Mouse (Mus musculus) hindlimb bud, embryonic 11.5 days (tissue): ENCODE data around the gene Eif2b4.

Experiments
- DNase-seq: peaks from one replicate; pipeline ENCODE4 v3.0.0-alpha.2; 2012; ENCODE audit warnings: low read depth, low spot score; ENCODE audit errors: extremely low spot score

Gene Eif2b4

DNA sequence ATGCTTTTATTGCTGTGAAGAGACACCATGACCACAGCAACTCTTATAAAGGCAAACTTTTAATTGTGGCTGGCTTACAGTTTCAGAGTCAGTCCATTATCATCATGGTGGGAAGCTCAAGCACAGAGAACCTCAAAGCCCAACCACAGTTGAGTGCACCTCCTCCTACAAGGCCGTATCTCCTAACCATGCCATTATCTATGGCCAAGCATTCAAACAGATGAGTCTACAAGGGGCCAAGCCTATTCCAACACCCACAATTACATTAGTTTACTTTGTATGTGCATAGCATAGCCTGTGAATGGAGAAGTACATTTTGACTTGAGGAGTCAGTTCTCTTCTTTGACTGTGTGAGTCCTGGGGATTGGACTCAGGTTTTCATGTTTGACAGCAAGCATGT lies 28.4 kb downstream of the Eif2b4 start:
- no peak for DNase-seq

DNA sequence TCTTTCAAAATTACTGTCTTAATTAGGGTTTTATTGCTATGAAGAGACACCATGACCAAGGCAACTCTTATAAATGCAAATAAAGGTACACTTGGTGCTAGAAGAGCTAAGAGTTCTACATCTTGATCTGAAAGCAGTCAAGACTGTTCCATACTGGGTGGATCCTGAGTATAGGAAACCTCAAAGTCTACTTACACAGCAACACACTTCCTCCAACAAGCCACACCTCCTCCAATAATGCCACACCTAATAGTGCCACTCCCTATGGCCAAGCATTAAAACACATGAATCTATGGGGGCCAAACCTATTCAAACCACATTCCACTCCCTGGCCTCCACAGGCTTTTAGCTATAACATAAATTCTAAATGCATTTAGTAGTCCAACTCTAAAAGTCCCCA lies 30.8 kb downstream of the Eif2b4 start:
- DNase-seq = no peak

- peak; percentile 31 for DNase-seq
Observed at GRCm38 (mm10) chr5:31154152-31154553, 39.1 kb downstream of the Eif2b4 start, which contains the start of gene Mpv17. TSS of gene Mpv17 (minus strand) at chr5:31154251.

GRCm38 (mm10) chr5:31153516-31154151 lies 39.6 kb downstream of the Eif2b4 start:
- no peak for DNase-seq

DNA sequence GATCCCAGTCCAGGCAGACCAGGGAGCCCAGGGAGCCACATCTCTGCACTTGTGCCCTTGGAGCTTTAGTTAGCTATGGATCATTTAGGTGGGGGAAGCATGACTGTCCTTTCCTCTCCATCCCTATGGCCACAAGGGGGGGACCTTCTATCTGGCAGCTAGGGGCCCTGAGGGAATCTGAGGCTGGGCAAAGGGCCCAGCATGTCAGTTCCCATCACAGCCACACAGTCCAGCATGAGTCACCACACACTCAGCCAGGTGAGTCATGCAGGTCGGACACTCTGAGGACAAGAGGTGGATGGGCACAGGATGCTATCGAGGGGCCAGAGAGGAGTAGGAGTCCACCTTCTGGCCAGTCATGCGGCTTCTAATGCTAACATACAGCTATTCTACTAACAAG lies 41.5 kb downstream of the Eif2b4 start:
- DNase-seq = no peak

DNA sequence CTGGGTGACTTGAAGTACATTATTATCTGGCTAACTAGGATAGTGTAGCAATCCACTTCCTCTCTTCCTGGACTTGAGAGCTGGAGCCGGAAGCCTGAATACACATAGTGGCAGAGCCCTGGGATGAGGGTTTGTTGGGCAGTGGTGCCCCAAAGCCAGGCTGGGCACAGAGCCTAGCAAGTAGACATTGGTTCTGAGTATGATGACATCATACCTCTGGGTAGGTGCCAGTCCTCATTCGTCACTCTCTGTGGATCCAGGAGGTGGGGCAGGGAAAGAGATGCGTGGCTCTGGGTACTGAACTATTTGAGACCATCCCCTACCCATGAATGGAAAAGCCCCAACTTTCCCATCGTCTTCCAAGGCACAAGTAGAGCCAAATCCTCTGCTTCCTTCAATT lies 43.4 kb downstream of the Eif2b4 start:
- no peak for DNase-seq

GRCm38 (mm10) chr5:31138968-31139425 lies 54.2 kb downstream of the Eif2b4 start:
- DNase-seq = no peak

DNA sequence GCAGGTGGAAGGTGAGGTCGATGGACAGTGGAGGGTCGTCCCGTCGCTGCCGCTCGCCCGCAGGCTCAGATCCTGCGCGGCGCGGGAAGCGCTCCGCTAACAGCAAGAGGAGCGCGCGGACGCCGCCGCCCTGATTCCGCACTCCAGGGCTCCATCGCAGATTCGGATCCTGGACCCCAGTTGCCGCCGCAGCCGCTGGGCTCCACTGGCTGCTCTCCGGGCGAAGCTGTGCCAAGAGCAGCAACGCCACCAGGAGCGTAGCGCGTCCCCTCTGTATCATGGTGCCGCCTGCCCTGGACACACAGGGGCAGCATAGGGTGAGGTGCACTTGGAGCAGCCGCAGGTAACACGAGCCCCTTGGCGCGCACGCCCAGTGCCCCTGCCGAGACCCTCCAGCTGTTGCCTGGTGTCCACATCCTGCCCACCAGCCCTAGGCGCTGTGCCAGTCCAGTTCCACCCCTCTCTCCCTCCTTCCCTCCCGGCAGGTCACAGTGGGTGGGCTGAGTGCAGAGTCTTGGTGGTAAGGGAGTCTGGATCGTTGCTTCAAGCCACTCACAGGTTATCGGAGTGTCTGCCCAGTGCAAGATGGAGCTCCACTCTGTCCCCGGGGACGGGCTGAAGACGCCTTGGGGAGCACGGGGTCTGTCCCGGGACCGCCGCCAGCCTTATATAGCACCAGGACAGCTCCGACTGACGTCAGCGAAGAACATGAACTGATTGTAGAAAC lies 54.8 kb downstream of the Eif2b4 start, which contains the start of gene Ucn:
Gene Ucn (minus strand): TSS at position 589 of the 727 bp plus-strand sequence.
- no peak for DNase-seq

DNA sequence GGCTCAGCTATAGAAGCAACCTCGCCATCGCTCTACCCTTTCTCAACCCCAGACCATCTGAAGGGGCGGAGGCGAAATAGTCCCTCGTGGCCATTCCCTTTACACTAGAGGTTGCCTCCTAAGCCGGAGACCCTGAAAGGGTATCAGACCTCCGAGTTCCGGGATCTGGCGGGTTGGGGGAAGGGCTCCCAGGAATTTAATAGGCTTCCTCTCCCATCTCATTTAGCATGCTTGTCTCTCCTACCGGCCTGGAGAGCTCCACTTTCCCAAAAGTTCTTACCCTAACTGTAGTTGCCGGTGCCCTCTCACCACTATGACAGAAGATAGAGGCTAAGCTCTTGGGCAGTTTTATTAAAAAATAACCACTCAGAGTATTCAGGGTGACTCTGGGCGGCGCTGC lies 55.6 kb downstream of the Eif2b4 start:
- no peak for DNase-seq
